Mouse (Mus musculus) hindbrain, embryonic 11.5 days (tissue): ENCODE results near the gene Wasl. TPM values are rescaled to one million over a fixed set of nuclear protein-coding genes. Genes with fewer than 3 reads are reported as not detected.

Experiments
- ATAC-seq: fragments of 200-750 bp; cut with Nextera tagmentation; 2 replicates; pipeline ENCODE4 v1.8.0; 2017; ENCODE audit warnings: mild to moderate bottlenecking, moderate TSS enrichment, moderate library complexity; ENCODE audit not compliant: low FRiP score
- DNase-seq: peaks from one replicate; pipeline ENCODE4 v3.0.0-alpha.2; 2015; ENCODE audit warnings: low spot score
- H3K27ac ChIP-seq: fragments of 300-500 bp; sonication (generic); 2 replicates; pipeline ENCODE4 v1.5.1; 2014; ENCODE audit warnings: mild to moderate bottlenecking, low read depth, low read length
- H3K27me3 ChIP-seq: fragments of 300-500 bp; sonication (generic); 2 replicates; pipeline ENCODE4 v1.6.1; 2014; ENCODE audit warnings: mild to moderate bottlenecking, low read length, moderate library complexity, mixed read lengths; ENCODE audit not compliant: control insufficient read depth, insufficient read depth
- H3K36me3 ChIP-seq: fragments of 300-500 bp; sonication (generic); 2 replicates; pipeline ENCODE4 v1.6.1; 2014; ENCODE audit warnings: mild to moderate bottlenecking, low read length, moderate library complexity, mixed read lengths; ENCODE audit not compliant: control insufficient read depth, insufficient read depth
- H3K4me1 ChIP-seq: fragments of 300-500 bp; sonication (generic); replicated peaks from 2 replicates; pipeline ENCODE4 v1.6.1; 2014; ENCODE audit warnings: low read length, mixed read lengths; ENCODE audit not compliant: control insufficient read depth, insufficient read depth
- H3K4me2 ChIP-seq: fragments of 300-500 bp; sonication (generic); replicated peaks from 2 replicates; pipeline ENCODE4 v1.6.1; 2014; ENCODE audit warnings: mild to moderate bottlenecking, low read depth, low read length
- H3K4me3 ChIP-seq: fragments of 300-500 bp; sonication (generic); 2 replicates; pipeline ENCODE4 v1.5.1; 2014; ENCODE audit warnings: low read depth, low read length
- H3K9ac ChIP-seq: fragments of 300-500 bp; sonication (generic); 2 replicates; pipeline ENCODE4 v1.6.1; 2014; ENCODE audit warnings: low read depth, low read length
- H3K9me3 ChIP-seq: fragments of 300-500 bp; sonication (generic); 2 replicates; pipeline ENCODE4 v1.6.1; 2016; ENCODE audit warnings: low read length; ENCODE audit not compliant: control insufficient read depth
- WGBS: fragments of 180-500 bp; shearing (Covaris S2); extraction: QIAGEN DNeasy Blood & Tissue Kit; methylation state at CpG from one replicate; pipeline ENCODE4 v1.1.7; 2014; 5-methylcytosine and 5-hydroxymethylcytosine counted together
- polyA plus RNA-seq: library from polyadenylated mRNA; unstranded; fragments of >200 nt; fragmentation: Nextera tagmentation; extraction: Ambion mirVana; gene quantifications from 2 replicates; pipeline ENCODE4 v1.2.1, GENCODE M21; 2014

The Wasl gene
- polyA plus RNA-seq, 1 experiment from 2014 or later = 62.1 TPM

DNA sequence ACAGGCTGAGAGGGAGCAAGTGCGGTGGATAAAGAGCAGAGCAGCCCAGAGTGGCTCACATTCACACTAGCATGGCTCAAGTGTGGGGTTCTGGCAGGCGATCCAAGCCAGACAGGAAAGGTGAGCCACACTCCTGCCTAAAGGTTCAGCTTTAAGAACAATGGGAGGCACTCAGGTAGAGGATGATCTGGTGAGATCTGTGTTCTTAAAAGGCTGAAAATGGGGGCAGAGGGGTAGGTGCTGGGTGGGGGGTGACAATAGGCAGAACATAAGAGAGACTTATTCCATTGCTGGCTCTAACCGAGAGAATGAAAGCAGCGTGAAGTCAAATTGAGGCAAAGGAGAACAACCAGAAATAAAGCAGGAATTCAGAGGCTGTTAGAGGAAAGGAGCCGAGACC lies 74.5 kb downstream of the Wasl start:
- Histone ChIP-seq H3K4me2 (no peak overlapping the region), H3K4me1 (no peaks in the 10 kb centered on the region), H3K4me3 (no peak overlapping the region), H3K9me3 (no peaks in the 10 kb centered on the region), H3K27ac (no peak overlapping the region), H3K27me3 (no peaks in the 10 kb centered on the region), H3K36me3 (no peaks in the 10 kb centered on the region), H3K9ac (no peak overlapping the region)
- WGBS = 84% methylated on average over 5 of the region's 5 CpGs
- no peak for DNase-seq
- no peak for ATAC-seq

DNA sequence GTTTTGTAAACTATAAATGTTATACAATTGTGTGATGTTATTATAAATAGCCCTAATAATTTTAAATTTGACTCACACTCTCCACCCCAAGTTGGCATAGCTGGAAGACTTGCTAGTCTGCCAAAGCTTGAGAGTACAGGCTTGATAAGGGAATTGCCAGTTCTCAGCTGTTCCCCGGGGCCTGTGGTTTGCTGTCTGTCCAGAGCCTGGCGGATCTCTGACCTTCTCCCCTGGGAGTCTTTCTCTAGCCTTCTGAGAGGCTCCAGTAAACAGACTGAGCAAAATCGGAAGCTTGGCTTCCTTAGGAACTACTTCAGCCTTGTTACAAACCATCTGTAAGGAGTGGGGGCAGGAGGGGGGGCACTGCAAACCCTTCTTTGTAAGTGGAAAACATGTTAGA lies 77.9 kb downstream of the Wasl start:
- no peak for DNase-seq
- no peak overlapping the region for H3K4me2 ChIP-seq
- WGBS = 48% methylated on average over 3 of the region's 3 CpGs

DNA sequence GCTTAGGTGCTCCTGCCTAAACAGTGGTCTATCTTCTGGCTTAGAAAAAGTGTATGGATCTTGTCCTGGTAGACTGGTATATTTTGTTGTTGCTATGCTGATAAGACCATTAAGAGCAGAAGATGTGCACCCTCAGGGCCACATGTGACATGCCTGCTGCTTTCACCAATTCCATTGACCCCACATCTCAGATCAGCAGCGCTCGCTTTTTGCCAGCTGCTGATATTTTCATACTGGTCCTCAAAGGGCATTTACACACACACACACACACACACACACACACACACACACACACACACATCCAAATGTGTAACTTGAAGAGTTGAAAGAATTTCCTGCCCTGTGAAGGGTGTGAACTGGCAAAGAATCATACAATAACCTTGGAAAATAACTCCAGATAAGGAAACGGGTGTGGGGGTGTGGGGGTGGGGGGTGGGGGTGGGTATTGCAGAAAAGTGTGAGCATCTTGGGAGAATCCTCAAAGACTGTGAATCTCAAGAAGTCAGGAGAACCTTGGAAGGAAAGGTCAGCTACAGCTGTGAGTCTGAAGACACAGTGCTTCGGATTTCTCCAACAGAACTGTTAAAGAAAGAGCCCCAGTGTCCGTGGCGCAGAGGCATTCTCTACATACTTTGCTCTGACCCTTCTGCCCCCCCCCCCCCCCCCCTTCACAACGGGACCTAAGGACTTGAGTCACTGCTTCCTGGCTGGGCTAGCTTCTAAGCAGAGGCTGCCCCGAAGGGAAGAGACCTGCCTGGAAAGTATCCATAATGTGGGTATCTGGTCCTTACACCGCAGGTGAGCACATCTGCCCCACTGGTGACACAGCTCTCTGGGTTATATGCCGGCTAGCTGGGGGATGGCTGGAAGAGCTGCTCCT lies 79.1 kb downstream of the Wasl start:
- ATAC-seq = no peak
- DNase-seq = no peak
- 54% methylated on average over 10 of the region's 10 CpGs for WGBS

More for the DNA sequence above, 77.9 kb downstream of the Wasl start:
- Histone ChIP-seq H3K27ac (no peak overlapping the region), H3K9ac (no peak overlapping the region), H3K9me3 (no peaks in the 10 kb centered on the region), H3K4me1 (no peaks in the 10 kb centered on the region), H3K27me3 (no peaks in the 10 kb centered on the region), H3K36me3 (no peaks in the 10 kb centered on the region), H3K4me3 (no peak overlapping the region)
- no peak for ATAC-seq

DNA sequence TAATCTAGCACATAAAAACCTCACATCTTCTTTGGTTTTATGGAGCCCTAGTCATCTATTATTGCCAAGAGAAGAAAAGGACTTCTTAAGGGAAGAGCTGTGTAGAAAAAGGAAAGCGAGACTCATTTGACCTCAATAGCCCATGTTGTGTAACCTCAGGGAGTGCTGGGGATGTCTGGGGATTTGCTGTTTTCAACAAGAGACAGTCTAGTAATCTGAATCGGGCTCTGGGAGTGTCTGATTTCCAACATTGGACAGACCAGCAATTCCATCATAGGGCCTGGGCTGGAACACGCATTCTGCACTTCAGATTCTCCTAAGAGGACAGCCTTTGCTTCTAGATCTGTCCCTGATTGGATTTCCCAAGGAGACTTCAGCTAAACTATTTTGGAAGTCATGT lies 81.4 kb downstream of the Wasl start:
- Histone ChIP-seq H3K4me2 (no peak overlapping the region), H3K9me3 (no peaks in the 10 kb centered on the region), H3K9ac (no peak overlapping the region), H3K36me3 (no peaks in the 10 kb centered on the region), H3K4me3 (no peak overlapping the region), H3K4me1 (no peaks in the 10 kb centered on the region), H3K27me3 (no peaks in the 10 kb centered on the region), H3K27ac (no peak overlapping the region)
- 88% methylated on average over 3 of the region's 3 CpGs for WGBS
- DNase-seq (no peak), ATAC-seq (no peak)

More for the DNA sequence above, 79.1 kb downstream of the Wasl start:
- no peak overlapping the region for H3K4me2 ChIP-seq
- H3K4me3 ChIP-seq = no peak overlapping the region
- H3K9me3 ChIP-seq = no peaks in the 10 kb centered on the region
- H3K36me3 ChIP-seq = no peaks in the 10 kb centered on the region
- H3K27ac ChIP-seq = no peak overlapping the region
- no peak overlapping the region for H3K9ac ChIP-seq
- H3K4me1 ChIP-seq = no peaks in the 10 kb centered on the region
- no peaks in the 10 kb centered on the region for H3K27me3 ChIP-seq

DNA sequence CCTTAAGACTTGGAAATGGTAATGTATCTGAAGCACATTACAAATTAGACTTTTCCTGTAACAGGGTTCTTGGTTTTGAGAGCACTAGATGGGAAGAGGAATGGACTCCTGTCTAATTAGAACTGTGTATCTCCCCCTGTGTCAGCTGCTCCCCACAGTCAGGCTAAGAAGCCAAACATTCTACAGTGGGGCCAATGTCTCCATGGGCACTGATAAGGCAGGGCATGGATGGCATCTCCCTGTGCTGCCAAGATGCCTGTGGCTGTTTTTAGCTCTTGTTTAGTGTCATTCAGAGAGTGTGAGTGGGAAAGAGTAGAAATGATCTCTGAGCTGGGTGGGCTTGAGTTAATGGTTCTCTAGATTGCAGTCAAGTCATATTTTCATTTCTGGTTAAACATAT lies 91.5 kb downstream of the Wasl start:
- ATAC-seq = no peak
- Histone ChIP-seq H3K4me1 (no peaks in the 10 kb centered on the region), H3K36me3 (no peaks in the 10 kb centered on the region), H3K27me3 (no peaks in the 10 kb centered on the region), H3K9me3 (no peaks in the 10 kb centered on the region), H3K9ac (no peak overlapping the region), H3K27ac (no peak overlapping the region), H3K4me3 (no peak overlapping the region), H3K4me2 (no peak overlapping the region)
- DNase-seq = no peak

- Histone ChIP-seq H3K4me3 (no peak overlapping the region), H3K9ac (no peak overlapping the region), H3K36me3 (no peaks in the 10 kb centered on the region), H3K27ac (no peak overlapping the region), H3K9me3 (no peaks in the 10 kb centered on the region), H3K4me1 (no peaks in the 10 kb centered on the region), H3K4me2 (no peak overlapping the region), H3K27me3 (no peaks in the 10 kb centered on the region)
- 92% methylated on average over 14 of the region's 14 CpGs for WGBS
- no peak for ATAC-seq
- no peak for DNase-seq
Measured at GRCm38 (mm10) chr6:24572431-24572830, 92.4 kb downstream of the Wasl start.

DNA sequence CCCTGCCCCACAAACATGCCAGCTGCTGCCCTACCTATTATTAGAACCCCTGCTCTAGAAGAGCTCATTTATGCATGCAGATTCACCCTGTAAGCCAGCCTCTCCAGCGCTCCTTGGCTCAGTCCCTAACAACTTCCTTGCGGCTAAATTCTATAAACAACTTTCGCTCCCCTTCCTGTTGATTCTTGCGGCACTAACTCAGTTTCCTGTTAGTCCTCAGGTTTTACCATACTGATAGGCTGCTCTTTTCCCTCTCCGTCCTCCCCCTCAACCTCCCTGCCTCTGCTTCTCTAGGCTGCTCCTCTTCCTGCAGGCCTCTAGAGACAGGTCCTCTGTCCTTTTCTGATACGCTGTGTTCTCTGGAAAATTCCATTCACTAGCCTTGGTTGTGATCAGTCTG lies 93.7 kb downstream of the Wasl start:
- no peaks in the 10 kb centered on the region for H3K36me3 ChIP-seq
- H3K4me3 ChIP-seq = no peak overlapping the region
- H3K9me3 ChIP-seq = no peaks in the 10 kb centered on the region
- H3K27me3 ChIP-seq = no peaks in the 10 kb centered on the region
- ATAC-seq (no peak), DNase-seq (no peak)
- no peak overlapping the region for H3K9ac ChIP-seq
- H3K4me2 ChIP-seq = no peak overlapping the region
- H3K4me1 ChIP-seq = no peaks in the 10 kb centered on the region
- 83% methylated on average over 6 of the region's 6 CpGs for WGBS
- no peak overlapping the region for H3K27ac ChIP-seq

GRCm38 (mm10) chr6:24570278-24570677 lies 94.5 kb downstream of the Wasl start:
- ATAC-seq = no peak
- 76% methylated on average over 11 of the region's 11 CpGs for WGBS

GRCm38 (mm10) chr6:24569711-24570110 lies 95.1 kb downstream of the Wasl start:
- no peak overlapping the region for H3K4me3 ChIP-seq
- DNase-seq = no peak
- no peak overlapping the region for H3K4me2 ChIP-seq
- H3K36me3 ChIP-seq = no peaks in the 10 kb centered on the region
- no peak for ATAC-seq
- no peak overlapping the region for H3K9ac ChIP-seq
- H3K4me1 ChIP-seq = no peaks in the 10 kb centered on the region
- 91% methylated on average over 1 of the region's 1 CpGs for WGBS
- H3K27ac ChIP-seq = no peak overlapping the region
- no peaks in the 10 kb centered on the region for H3K9me3 ChIP-seq
- H3K27me3 ChIP-seq = no peaks in the 10 kb centered on the region

More at GRCm38 (mm10) chr6:24570278-24570677, 94.5 kb downstream of the Wasl start:
- no peaks in the 10 kb centered on the region for H3K36me3 ChIP-seq
- H3K27ac ChIP-seq = no peak overlapping the region
- no peak for DNase-seq
- no peaks in the 10 kb centered on the region for H3K4me1 ChIP-seq
- H3K27me3 ChIP-seq = no peaks in the 10 kb centered on the region
- H3K4me3 ChIP-seq = no peak overlapping the region
- H3K9ac ChIP-seq = no peak overlapping the region
- H3K4me2 ChIP-seq = no peak overlapping the region
- no peaks in the 10 kb centered on the region for H3K9me3 ChIP-seq
